Mouse (Mus musculus) activated CD4-positive, CD25-positive, alpha-beta regulatory T cell, adult 4 months (primary cell): ENCODE measurements around the gene Ppp1r21. TPM values are rescaled to one million over a fixed set of nuclear protein-coding genes. Genes with fewer than 3 reads are reported as not detected.
A peak's percentile ranks its signal among the peaks of the same experiment; 100 is the strongest.

Source experiments
- ATAC-seq: one replicate; pipeline ENCODE4 v1.8.0; 2017
- polyA plus RNA-seq, 2 experiments: library from polyadenylated mRNA; unstranded; fragments of 100-300 nt; shearing (Covaris generic); gene quantifications; one replicate each; pipeline ENCODE4 v1.2.1; 2017

The Ppp1r21 gene
- polyA plus RNA-seq, 2 experiments from 2014 or later, result 21.8 to 34.3 TPM

GRCm38 (mm10) chr17:88530667-88531066 lies 749 bp downstream of the Ppp1r21 start:
- ATAC-seq, result no peak

GRCm38 (mm10) chr17:88531176-88531575 lies 1.3 kb downstream of the Ppp1r21 start:
- ATAC-seq, result no peak

GRCm38 (mm10) chr17:88537842-88538430 lies 8.0 kb downstream of the Ppp1r21 start:
- no peak for ATAC-seq

- ATAC-seq, result no peak
Observed at GRCm38 (mm10) chr17:88542771-88543416, 13.0 kb downstream of the Ppp1r21 start.

GRCm38 (mm10) chr17:88543417-88543782 lies 13.5 kb downstream of the Ppp1r21 start:
- ATAC-seq, result no peak

GRCm38 (mm10) chr17:88545217-88545784 lies 15.4 kb downstream of the Ppp1r21 start:
- ATAC-seq, result no peak

- no peak for ATAC-seq
Observed at GRCm38 (mm10) chr17:88546745-88547144, 16.8 kb downstream of the Ppp1r21 start.

- no peak for ATAC-seq
Observed at GRCm38 (mm10) chr17:88549411-88550191, 19.7 kb downstream of the Ppp1r21 start.

- ATAC-seq, result peak; percentile 30
Observed at GRCm38 (mm10) chr17:88550351-88550750, 20.4 kb downstream of the Ppp1r21 start.

- peak; percentile 45 for ATAC-seq
Observed at GRCm38 (mm10) chr17:88550981-88551940, 21.3 kb downstream of the Ppp1r21 start.

- no peak for ATAC-seq
Observed at GRCm38 (mm10) chr17:88552556-88552955, 22.6 kb downstream of the Ppp1r21 start.

GRCm38 (mm10) chr17:88553001-88553449 lies 23.1 kb downstream of the Ppp1r21 start:
- no peak for ATAC-seq

GRCm38 (mm10) chr17:88553473-88554087 lies 23.7 kb downstream of the Ppp1r21 start:
- no peak for ATAC-seq

GRCm38 (mm10) chr17:88556176-88556575 lies 26.3 kb downstream of the Ppp1r21 start:
- no peak for ATAC-seq

GRCm38 (mm10) chr17:88556688-88557087 lies 26.8 kb downstream of the Ppp1r21 start:
- ATAC-seq, result peak; percentile 27

GRCm38 (mm10) chr17:88558168-88558842 lies 28.4 kb downstream of the Ppp1r21 start:
- ATAC-seq, result no peak

GRCm38 (mm10) chr17:88563611-88564010 lies 33.7 kb downstream of the Ppp1r21 start:
- ATAC-seq, result no peak

GRCm38 (mm10) chr17:88569807-88570540 lies 40.1 kb downstream of the Ppp1r21 start:
- ATAC-seq, result no peak

GRCm38 (mm10) chr17:88570784-88571183 lies 40.9 kb downstream of the Ppp1r21 start:
- ATAC-seq, result no peak

- ATAC-seq, result no peak
Observed at GRCm38 (mm10) chr17:88574811-88575210, 44.9 kb downstream of the Ppp1r21 start.
